In the genomic region with DNA sequence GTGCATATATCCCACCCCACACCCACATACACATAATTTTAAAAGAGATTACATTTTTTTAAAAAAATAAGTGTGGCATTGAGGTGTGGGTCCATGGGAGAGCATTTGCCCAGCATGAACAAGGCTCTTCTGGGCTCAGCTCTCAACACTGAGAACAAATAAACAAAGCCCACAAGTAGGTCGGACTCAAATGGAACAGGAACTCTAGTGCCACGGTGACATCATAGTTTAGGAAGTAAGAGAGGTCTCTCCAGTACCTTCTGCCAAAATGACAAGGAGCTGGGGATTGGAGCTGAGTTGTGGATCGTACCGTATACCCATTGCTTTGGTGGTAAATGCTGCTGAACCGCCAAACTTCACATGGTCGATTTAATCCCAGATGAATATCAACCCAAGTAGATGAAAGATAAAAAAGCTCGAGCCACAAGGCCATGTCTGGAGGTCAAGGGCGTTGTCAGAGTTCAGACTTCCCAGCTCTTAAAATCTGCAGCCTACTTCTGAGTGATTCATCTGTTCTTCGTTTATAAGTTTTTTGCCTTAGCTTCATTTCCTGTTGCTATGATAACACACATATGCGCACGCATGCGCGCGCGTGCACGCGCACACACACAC, we compare ENCODE assay signal across 14 mouse cellular contexts.
"Had no signal": no experiment of that assay in that cellular context is flagged by ENCODE, and none has a peak within 500 bp of the region (broad histone marks: within the 10 kb centered on the region; RNA-seq: fewer than 3 reads in every experiment).

No protein-coding gene starts in this region.

- H3K4me3 ChIP-seq: layer of hippocampus, adult 2 months; limb, embryonic 13.5 days; megakaryocyte, embryonic 14.5 days; midbrain, embryonic 15.5 days; neural tube, embryonic 12.5 days had no signal

- H3K36me3 ChIP-seq: limb, embryonic 13.5 days; midbrain, embryonic 15.5 days; neural tube, embryonic 12.5 days had no signal

- H3K27ac ChIP-seq: limb, embryonic 13.5 days; macrophage; midbrain, embryonic 15.5 days; neural tube, embryonic 12.5 days had no signal

- H3K4me1 ChIP-seq: midbrain, embryonic 15.5 days had no signal

- H3K27me3 ChIP-seq: limb, embryonic 13.5 days; midbrain, embryonic 15.5 days; neural tube, embryonic 12.5 days had no signal

- ATAC-seq: midbrain, embryonic 15.5 days had no signal

- DNase-seq: kidney, adult 18-20 months; kidney, postnatal 10 days; kidney, postnatal 4 days; left cerebral cortex, postnatal 4 days; right cerebral cortex, postnatal 4 days; spleen, adult 18-20 months; thymus, adult 18-20 months; thymus, postnatal 14 days had no signal

- H3K9ac ChIP-seq: limb, embryonic 13.5 days; midbrain, embryonic 15.5 days; neural tube, embryonic 12.5 days had no signal
